11 mouse cellular contexts compared by ENCODE assay signal in genomic region chr11:86646136-86646834, GRCm38 (mm10). TPM values are rescaled to one million over a fixed set of nuclear protein-coding genes. Genes with fewer than 3 reads are reported as not detected.
A peak's percentile ranks its signal among the peaks of the same experiment; 100 is the strongest.
DNase-seq lines count a peak whose midpoint lies in the region; ATAC-seq lines count a peak whose summit lies in the region.
"Had no signal": no experiment of that assay in that cellular context is flagged by ENCODE, and none has a peak within 500 bp of the region (broad histone marks: within the 10 kb centered on the region; RNA-seq: fewer than 3 reads in every experiment).

No protein-coding gene starts in this region.

- H3K4me1 ChIP-seq in forebrain, embryonic 10.5 days = peaks cover 18% of the 10 kb centered on the region
- no peaks in the 10 kb centered on the region for H3K4me1 ChIP-seq in forebrain, embryonic 11.5 days (replicated peaks; ENCODE audit: control insufficient read depth, insufficient read depth, low read length)
- peaks cover 18% of the 10 kb centered on the region for H3K4me1 ChIP-seq in midbrain, embryonic 10.5 days
- H3K4me1 ChIP-seq in midbrain, embryonic 15.5 days = no peaks in the 10 kb centered on the region
- no peaks in the 10 kb centered on the region for H3K4me1 ChIP-seq in stomach, embryonic 15.5 days
- H3K4me1 ChIP-seq in liver, embryonic 11.5 days (replicated peaks; ENCODE audit: control insufficient read depth, insufficient read depth, low read length) = no peaks in the 10 kb centered on the region

- H3K9me3 ChIP-seq in forebrain, embryonic 10.5 days = no peaks in the 10 kb centered on the region
- no peaks in the 10 kb centered on the region for H3K9me3 ChIP-seq in forebrain, embryonic 11.5 days (ENCODE audit: control insufficient read depth, low read length)
- no peaks in the 10 kb centered on the region for H3K9me3 ChIP-seq in midbrain, embryonic 10.5 days (replicated peaks)
- no peaks in the 10 kb centered on the region for H3K9me3 ChIP-seq in midbrain, embryonic 15.5 days
- H3K9me3 ChIP-seq in stomach, embryonic 15.5 days = no peaks in the 10 kb centered on the region
- no peaks in the 10 kb centered on the region for H3K9me3 ChIP-seq in liver, embryonic 11.5 days (ENCODE audit: control insufficient read depth, low read length)
- H3K9me3 ChIP-seq: midbrain, embryonic 12.5 days had no signal

- H3K27ac ChIP-seq in forebrain, embryonic 10.5 days = peak overlapping the region; percentile 40; the same call in 1 of the 2 replicates
- no peak overlapping the region for H3K27ac ChIP-seq in forebrain, embryonic 11.5 days (ENCODE audit: low read depth, low read length)
- H3K27ac ChIP-seq in midbrain, embryonic 10.5 days (replicated peaks) = 0 out of 2 replicates have a peak overlapping the region, but pooled peaks have one; percentile 9
- H3K27ac ChIP-seq in midbrain, embryonic 15.5 days = no peak overlapping the region
- H3K27ac ChIP-seq in stomach, embryonic 15.5 days = peak overlapping the region; percentile 28; the same call in 1 of the 2 replicates
- no peak overlapping the region for H3K27ac ChIP-seq in liver, embryonic 11.5 days (ENCODE audit: low read depth, low read length)
- H3K27ac ChIP-seq: layer of hippocampus, adult 2 months; midbrain, embryonic 12.5 days had no signal

- 63% methylated on average over 7 of the region's 7 CpGs for WGBS in forebrain, embryonic 10.5 days
- WGBS in forebrain, embryonic 11.5 days = 53% methylated on average over 7 of the region's 7 CpGs
- WGBS in midbrain, embryonic 10.5 days = 70% methylated on average over 7 of the region's 7 CpGs
- 62% methylated on average over 7 of the region's 7 CpGs for WGBS in midbrain, embryonic 15.5 days
- WGBS in stomach, embryonic 15.5 days = 59% methylated on average over 7 of the region's 7 CpGs
- 87% methylated on average over 7 of the region's 7 CpGs for WGBS in liver, embryonic 11.5 days

- ATAC-seq in forebrain, embryonic 11.5 days (replicated peaks; ENCODE audit: low FRiP score) = no peak
- no peak for ATAC-seq in midbrain, embryonic 15.5 days (replicated peaks)
- ATAC-seq in stomach, embryonic 15.5 days (ENCODE audit: insufficient read depth, low FRiP score, low read depth) = peak; percentile 53; the same call in 1 of the 2 replicates
- ATAC-seq in liver, embryonic 11.5 days (replicated peaks; ENCODE audit: low FRiP score) = no peak

- H3K4me2 ChIP-seq in forebrain, embryonic 11.5 days (ENCODE audit: low read depth, low read length, severe bottlenecking) = no peak overlapping the region
- no peak overlapping the region for H3K4me2 ChIP-seq in midbrain, embryonic 15.5 days
- no peak overlapping the region for H3K4me2 ChIP-seq in stomach, embryonic 15.5 days
- no peak overlapping the region for H3K4me2 ChIP-seq in liver, embryonic 11.5 days
- H3K4me2 ChIP-seq: midbrain, embryonic 12.5 days had no signal

- H3K4me3 ChIP-seq in forebrain, embryonic 10.5 days = no peak overlapping the region
- no peak overlapping the region for H3K4me3 ChIP-seq in forebrain, embryonic 11.5 days (ENCODE audit: low read depth, low read length)
- H3K4me3 ChIP-seq in midbrain, embryonic 10.5 days = no peak overlapping the region
- no peak overlapping the region for H3K4me3 ChIP-seq in midbrain, embryonic 15.5 days
- H3K4me3 ChIP-seq in stomach, embryonic 15.5 days (replicated peaks) = no peak overlapping the region
- no peak overlapping the region for H3K4me3 ChIP-seq in liver, embryonic 11.5 days (ENCODE audit: low read depth, low read length)
- H3K4me3 ChIP-seq: layer of hippocampus, adult 2 months; midbrain, embryonic 12.5 days had no signal

- DNase-seq in forebrain, embryonic 10.5 days (ENCODE audit: extremely low spot score, low spot score) = peak; percentile 16
- DNase-seq in forebrain, embryonic 11.5 days (ENCODE audit: low spot score) = no peak
- peak; percentile 17 for DNase-seq in midbrain, embryonic 10.5 days (ENCODE audit: low spot score)
- DNase-seq in heart, postnatal 4 days = peak; percentile 35
- no peak for DNase-seq in liver, embryonic 11.5 days (ENCODE audit: low spot score)
- no peak for DNase-seq in neural tube, embryonic 10.5 days (ENCODE audit: extremely low spot score, low spot score)
- DNase-seq: spleen, adult 18-20 months had no signal

- H3K36me3 ChIP-seq in forebrain, embryonic 10.5 days (replicated peaks) = peaks cover 18% of the 10 kb centered on the region
- no peaks in the 10 kb centered on the region; the same call in 1 of the 2 replicates for H3K36me3 ChIP-seq in forebrain, embryonic 11.5 days (ENCODE audit: control insufficient read depth, insufficient read depth, low read length)
- peaks cover 14% of the 10 kb centered on the region for H3K36me3 ChIP-seq in midbrain, embryonic 10.5 days
- H3K36me3 ChIP-seq in midbrain, embryonic 15.5 days (replicated peaks) = peaks cover 4% of the 10 kb centered on the region; the same call in 1 of the 2 replicates
- peaks cover 4% of the 10 kb centered on the region; the same call in 1 of the 2 replicates for H3K36me3 ChIP-seq in stomach, embryonic 15.5 days
- H3K36me3 ChIP-seq in liver, embryonic 11.5 days (ENCODE audit: control insufficient read depth, insufficient read depth, low read length) = peaks cover 2% of the 10 kb centered on the region; the same call in 1 of the 2 replicates

- H3K9ac ChIP-seq in forebrain, embryonic 11.5 days (ENCODE audit: low read length) = no peak overlapping the region
- H3K9ac ChIP-seq in midbrain, embryonic 15.5 days = no peak overlapping the region
- H3K9ac ChIP-seq in stomach, embryonic 15.5 days = no peak overlapping the region
- H3K9ac ChIP-seq in liver, embryonic 11.5 days (ENCODE audit: low read depth, low read length) = no peak overlapping the region
- H3K9ac ChIP-seq: midbrain, embryonic 12.5 days had no signal

- H3K27me3 ChIP-seq in forebrain, embryonic 10.5 days (ENCODE audit: poor library complexity, severe bottlenecking) = no peaks in the 10 kb centered on the region
- no peaks in the 10 kb centered on the region for H3K27me3 ChIP-seq in forebrain, embryonic 11.5 days (ENCODE audit: control insufficient read depth, insufficient read depth, low read length)
- H3K27me3 ChIP-seq in midbrain, embryonic 10.5 days (ENCODE audit: low read depth, poor library complexity, severe bottlenecking) = no peaks in the 10 kb centered on the region
- no peaks in the 10 kb centered on the region for H3K27me3 ChIP-seq in midbrain, embryonic 15.5 days (replicated peaks)
- no peaks in the 10 kb centered on the region for H3K27me3 ChIP-seq in stomach, embryonic 15.5 days (replicated peaks)
- H3K27me3 ChIP-seq in liver, embryonic 11.5 days (replicated peaks; ENCODE audit: control insufficient read depth, insufficient read depth, low read length) = no peaks in the 10 kb centered on the region
- H3K27me3 ChIP-seq: midbrain, embryonic 12.5 days had no signal

RNA-seq across cellular contexts. Expression of gene Vmp1, which starts 37.4 kb away (rescaled TPM):
- polyA plus RNA-seq in forebrain, embryonic 10.5 days (2016; fragmentation: Nextera tagmentation; extraction: Ambion mirVana) = 93.0 and 97.4 TPM in 2 replicates
- 82.6 and 89.4 TPM in 2 replicates for polyA plus RNA-seq in forebrain, embryonic 11.5 days (2014; fragmentation: Nextera tagmentation; extraction: Ambion mirVana)
- polyA plus RNA-seq in midbrain, embryonic 10.5 days (2016; fragmentation: Nextera tagmentation; extraction: Ambion mirVana) = 96.7 and 105 TPM in 2 replicates
- 111 TPM in 2 replicates for polyA plus RNA-seq in midbrain, embryonic 15.5 days (2015; fragmentation: Nextera tagmentation; extraction: Ambion mirVana)
- total RNA-seq in heart, postnatal 4 days (2021) = 10 to 100 TPM; 62.0 to 74.5 TPM
- polyA plus RNA-seq in stomach, embryonic 15.5 days (2015; fragmentation: Nextera tagmentation; extraction: Ambion mirVana) = 144 and 153 TPM in 2 replicates
- 112 and 130 TPM in 2 replicates for polyA plus RNA-seq in liver, embryonic 11.5 days (2014; fragmentation: Nextera tagmentation; extraction: Ambion mirVana)

RNA-seq across cellular contexts. Expression of gene Ptrh2, which starts 37.5 kb away (rescaled TPM):
- 45.0 and 48.9 TPM in 2 replicates for polyA plus RNA-seq in forebrain, embryonic 10.5 days (2016; fragmentation: Nextera tagmentation; extraction: Ambion mirVana)
- polyA plus RNA-seq in forebrain, embryonic 11.5 days (2014; fragmentation: Nextera tagmentation; extraction: Ambion mirVana) = 43.2 and 44.8 TPM in 2 replicates
- 40.8 and 42.9 TPM in 2 replicates for polyA plus RNA-seq in midbrain, embryonic 10.5 days (2016; fragmentation: Nextera tagmentation; extraction: Ambion mirVana)
- 30.6 and 30.7 TPM in 2 replicates for polyA plus RNA-seq in midbrain, embryonic 15.5 days (2015; fragmentation: Nextera tagmentation; extraction: Ambion mirVana)
- total RNA-seq in heart, postnatal 4 days (2021) = 10 to 100 TPM; 10.3 to 10.6 TPM
- polyA plus RNA-seq in stomach, embryonic 15.5 days (2015; fragmentation: Nextera tagmentation; extraction: Ambion mirVana) = 30.3 and 31.9 TPM in 2 replicates
- 39.6 and 40.5 TPM in 2 replicates for polyA plus RNA-seq in liver, embryonic 11.5 days (2014; fragmentation: Nextera tagmentation; extraction: Ambion mirVana)

Comparison
In these comparisons a context has a peak if more than half of its experiments do, and no peak if none do; other contexts are left out.
1. DNase-seq: peak in forebrain, embryonic 10.5 days (single experiment), midbrain, embryonic 10.5 days (single experiment) and heart, postnatal 4 days (single experiment); none in forebrain, embryonic 11.5 days (single experiment), liver, embryonic 11.5 days (single experiment) and neural tube, embryonic 10.5 days (single experiment).
2. H3K27ac ChIP-seq: peak in forebrain, embryonic 10.5 days (single experiment), midbrain, embryonic 10.5 days (single experiment) and stomach, embryonic 15.5 days (single experiment); none in forebrain, embryonic 11.5 days (single experiment), midbrain, embryonic 15.5 days (single experiment) and liver, embryonic 11.5 days (single experiment).